In genomic region chr4:114778716-114779474, GRCm38 (mm10) we compare ENCODE assay signal across 18 mouse cellular contexts. TPM values are rescaled to one million over a fixed set of nuclear protein-coding genes. Genes with fewer than 3 reads are reported as not detected.
DNase-seq lines count a peak whose midpoint lies in the region; ATAC-seq lines count a peak whose summit lies in the region.
"Had no signal": no experiment of that assay in that cellular context is flagged by ENCODE, and none has a peak within 500 bp of the region (broad histone marks: within the 10 kb centered on the region; RNA-seq: fewer than 3 reads in every experiment).

No protein-coding gene starts in this region.

- H3K36me3 ChIP-seq in hindbrain, embryonic 11.5 days (ENCODE audit: control insufficient read depth, insufficient read depth, low read length): no peaks in the 10 kb centered on the region
- H3K36me3 ChIP-seq in hindbrain, embryonic 16.5 days (ENCODE audit: control insufficient read depth, insufficient read depth, low read length): no peaks in the 10 kb centered on the region
- H3K36me3 ChIP-seq in midbrain, embryonic 10.5 days: no peaks in the 10 kb centered on the region
- no peaks in the 10 kb centered on the region for H3K36me3 ChIP-seq in midbrain, embryonic 14.5 days (ENCODE audit: control insufficient read depth, insufficient read depth, low read length)
- no peaks in the 10 kb centered on the region for H3K36me3 ChIP-seq in limb, embryonic 10.5 days
- H3K36me3 ChIP-seq: heart, embryonic 13.5 days; liver, embryonic 13.5 days had no signal

- 53% methylated on average over 7 of the region's 7 CpGs for WGBS in hindbrain, embryonic 11.5 days
- WGBS in hindbrain, embryonic 16.5 days: 57% methylated on average over 7 of the region's 7 CpGs
- 68% methylated on average over 7 of the region's 7 CpGs for WGBS in midbrain, embryonic 10.5 days
- 68% methylated on average over 7 of the region's 7 CpGs for WGBS in midbrain, embryonic 14.5 days
- 34% methylated on average over 7 of the region's 7 CpGs for WGBS in limb, embryonic 10.5 days

- no peak overlapping the region for H3K4me2 ChIP-seq in hindbrain, embryonic 11.5 days (replicated peaks; ENCODE audit: low read depth, low read length)
- no peak overlapping the region for H3K4me2 ChIP-seq in hindbrain, embryonic 16.5 days (ENCODE audit: low read length)
- H3K4me2 ChIP-seq in midbrain, embryonic 14.5 days (ENCODE audit: low read length): no peak overlapping the region
- H3K4me2 ChIP-seq: heart, embryonic 13.5 days; liver, embryonic 13.5 days had no signal

- ATAC-seq in hindbrain, embryonic 11.5 days (ENCODE audit: low FRiP score): 0 out of 2 replicates have a peak, but pooled peaks have one; percentile 8
- no peak for ATAC-seq in hindbrain, embryonic 16.5 days
- no peak for ATAC-seq in midbrain, embryonic 14.5 days (ENCODE audit: low FRiP score, low TSS enrichment)

- H3K4me1 ChIP-seq in hindbrain, embryonic 11.5 days (replicated peaks; ENCODE audit: control insufficient read depth, insufficient read depth, low read length): no peaks in the 10 kb centered on the region
- no peaks in the 10 kb centered on the region; the same call in 1 of the 2 replicates for H3K4me1 ChIP-seq in hindbrain, embryonic 16.5 days (ENCODE audit: control insufficient read depth, insufficient read depth, low read depth, low read length)
- H3K4me1 ChIP-seq in midbrain, embryonic 10.5 days: peaks cover 32% of the 10 kb centered on the region
- no peaks in the 10 kb centered on the region for H3K4me1 ChIP-seq in midbrain, embryonic 14.5 days (ENCODE audit: control insufficient read depth, insufficient read depth, low read length)
- H3K4me1 ChIP-seq in limb, embryonic 10.5 days: peaks cover 59% of the 10 kb centered on the region
- H3K4me1 ChIP-seq: heart, embryonic 13.5 days; liver, embryonic 13.5 days had no signal

- H3K9me3 ChIP-seq in hindbrain, embryonic 11.5 days (ENCODE audit: control insufficient read depth, low read length): no peaks in the 10 kb centered on the region
- no peaks in the 10 kb centered on the region for H3K9me3 ChIP-seq in hindbrain, embryonic 16.5 days (ENCODE audit: control insufficient read depth, low read length)
- H3K9me3 ChIP-seq in midbrain, embryonic 10.5 days (replicated peaks): no peaks in the 10 kb centered on the region
- H3K9me3 ChIP-seq in midbrain, embryonic 14.5 days (ENCODE audit: control insufficient read depth, low read length): no peaks in the 10 kb centered on the region
- no peaks in the 10 kb centered on the region for H3K9me3 ChIP-seq in limb, embryonic 10.5 days (replicated peaks)
- H3K9me3 ChIP-seq: heart, embryonic 13.5 days; liver, embryonic 13.5 days had no signal

- DNase-seq in cerebellum, adult 9-10 months: peak; percentile 5
- no peak for DNase-seq in cerebellum, adult 11 months
- DNase-seq in hindbrain, embryonic 11.5 days (ENCODE audit: low spot score): no peak
- DNase-seq in midbrain, embryonic 10.5 days (ENCODE audit: low spot score): no peak
- no peak for DNase-seq in midbrain, embryonic 14.5 days
- no peak for DNase-seq in limb, embryonic 10.5 days (ENCODE audit: low spot score)
- DNase-seq in left cerebral cortex, adult 18-20 months (ENCODE audit: low spot score in 2 of 2): no peak
- DNase-seq: adrenal gland, adult 8-10 months; cerebellum, postnatal 36 days; gastrocnemius, postnatal 14 days; layer of hippocampus, postnatal 36 days; liver, embryonic 13.5 days; lung, postnatal 14 days had no signal

- no peak overlapping the region for H3K27ac ChIP-seq in hindbrain, embryonic 11.5 days (ENCODE audit: low read depth, low read length)
- H3K27ac ChIP-seq in hindbrain, embryonic 16.5 days (ENCODE audit: low read depth, low read length): no peak overlapping the region
- peak overlapping the region; percentile 25 for H3K27ac ChIP-seq in midbrain, embryonic 10.5 days (replicated peaks)
- no peak overlapping the region for H3K27ac ChIP-seq in midbrain, embryonic 14.5 days (replicated peaks; ENCODE audit: low read depth, low read length)
- H3K27ac ChIP-seq in limb, embryonic 10.5 days: peak overlapping the region; percentile 86
- H3K27ac ChIP-seq: heart, embryonic 13.5 days; hindbrain, postnatal 0 days; liver, embryonic 13.5 days had no signal

- no peaks in the 10 kb centered on the region for H3K27me3 ChIP-seq in hindbrain, embryonic 11.5 days (ENCODE audit: control insufficient read depth, insufficient read depth, low read length)
- no peaks in the 10 kb centered on the region for H3K27me3 ChIP-seq in hindbrain, embryonic 16.5 days (replicated peaks; ENCODE audit: control insufficient read depth, insufficient read depth, low read length)
- H3K27me3 ChIP-seq in midbrain, embryonic 10.5 days (ENCODE audit: low read depth, poor library complexity, severe bottlenecking): peaks cover 26% of the 10 kb centered on the region
- H3K27me3 ChIP-seq in midbrain, embryonic 14.5 days (ENCODE audit: control insufficient read depth, insufficient read depth, low read length): no peaks in the 10 kb centered on the region
- peaks cover 31% of the 10 kb centered on the region for H3K27me3 ChIP-seq in limb, embryonic 10.5 days (ENCODE audit: low read depth, poor library complexity, severe bottlenecking)
- H3K27me3 ChIP-seq: liver, embryonic 13.5 days had no signal

- no peak overlapping the region for H3K9ac ChIP-seq in hindbrain, embryonic 11.5 days (ENCODE audit: low read depth, low read length)
- no peak overlapping the region for H3K9ac ChIP-seq in hindbrain, embryonic 16.5 days (ENCODE audit: low read depth, low read length)
- H3K9ac ChIP-seq in midbrain, embryonic 14.5 days (replicated peaks; ENCODE audit: low read length): no peak overlapping the region
- H3K9ac ChIP-seq: heart, embryonic 13.5 days; liver, embryonic 13.5 days had no signal

- H3K4me3 ChIP-seq in hindbrain, embryonic 11.5 days (ENCODE audit: low read depth, low read length): no peak overlapping the region
- no peak overlapping the region for H3K4me3 ChIP-seq in hindbrain, embryonic 16.5 days (ENCODE audit: low read length)
- no peak overlapping the region for H3K4me3 ChIP-seq in midbrain, embryonic 10.5 days
- no peak overlapping the region for H3K4me3 ChIP-seq in midbrain, embryonic 14.5 days (replicated peaks; ENCODE audit: low read depth, low read length)
- H3K4me3 ChIP-seq in limb, embryonic 10.5 days: no peak overlapping the region
- H3K4me3 ChIP-seq: heart, embryonic 13.5 days; liver, embryonic 13.5 days had no signal

RNA-seq across cellular contexts. Expression of gene Gm12830, which starts 42.6 kb away (rescaled TPM):
- not detected in 2 replicates for polyA plus RNA-seq in hindbrain, embryonic 11.5 days (2014; fragmentation: Nextera tagmentation; extraction: Ambion mirVana)
- polyA plus RNA-seq in hindbrain, embryonic 16.5 days (2015; fragmentation: Nextera tagmentation; extraction: Ambion mirVana): not detected in 2 replicates
- polyA plus RNA-seq in midbrain, embryonic 10.5 days (2016; fragmentation: Nextera tagmentation; extraction: Ambion mirVana): not detected in 2 replicates
- polyA plus RNA-seq in midbrain, embryonic 14.5 days (2014; fragmentation: Nextera tagmentation; extraction: Ambion mirVana): not detected in 2 replicates
- polyA plus RNA-seq in limb, embryonic 10.5 days (2016; fragmentation: Nextera tagmentation; extraction: Ambion mirVana): not detected in 2 replicates
- total RNA-seq in left cerebral cortex, adult 18-20 months (2021): not detected
- total RNA-seq: adrenal gland, adult 8-10 months; gastrocnemius, postnatal 14 days; hindbrain, postnatal 0 days; layer of hippocampus, postnatal 36 days; midbrain, postnatal 0 days had no signal
- polyA plus RNA-seq: heart, embryonic 13.5 days; hindbrain, postnatal 0 days; liver, embryonic 13.5 days; thymus, postnatal 0 days had no signal

Comparison
In these comparisons a context has a peak if more than half of its experiments do, and no peak if none do; other contexts are left out.
1. H3K27ac ChIP-seq: peak in midbrain, embryonic 10.5 days (single experiment) and limb, embryonic 10.5 days (single experiment); none in hindbrain, embryonic 11.5 days (single experiment), hindbrain, embryonic 16.5 days (single experiment) and midbrain, embryonic 14.5 days (single experiment).